In the genomic region with DNA sequence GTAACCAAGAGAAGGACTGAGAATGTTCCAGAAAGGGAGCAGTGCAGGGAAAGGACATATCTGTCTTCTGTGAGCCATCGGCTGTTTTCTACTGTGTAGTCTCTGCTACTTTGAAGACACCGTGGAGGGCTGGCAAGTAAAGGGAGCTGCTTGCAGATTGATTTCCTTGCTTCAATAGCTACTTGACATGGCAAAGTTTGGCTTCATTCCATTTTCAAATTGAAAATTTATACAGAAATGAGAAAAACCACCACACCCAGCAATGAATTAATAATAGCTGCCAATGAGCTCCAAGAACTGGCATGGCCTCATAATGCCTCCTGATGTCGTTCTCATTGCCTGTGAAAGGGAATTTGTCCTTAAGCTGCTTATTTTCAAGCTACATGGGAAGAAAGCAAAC, we compare ENCODE assay signal across 23 mouse cellular contexts.
DNase-seq lines count a peak whose midpoint lies in the region; ATAC-seq and TF ChIP-seq lines count a peak whose summit lies in the region.
"Had no signal": no experiment of that assay in that cellular context is flagged by ENCODE, and none has a peak within 500 bp of the region (broad histone marks: within the 10 kb centered on the region; RNA-seq: fewer than 3 reads in every experiment).

No protein-coding gene starts in this region.

- no peaks in the 10 kb centered on the region for H3K36me3 ChIP-seq in embryonic facial prominence, embryonic 14.5 days (ENCODE audit: control insufficient read depth, insufficient read depth, low read length)
- H3K36me3 ChIP-seq in embryonic facial prominence, embryonic 10.5 days (replicated peaks): no peaks in the 10 kb centered on the region
- H3K36me3 ChIP-seq in hindbrain, embryonic 13.5 days: no peaks in the 10 kb centered on the region
- H3K36me3 ChIP-seq in hindbrain, embryonic 12.5 days: no peaks in the 10 kb centered on the region
- no peaks in the 10 kb centered on the region for H3K36me3 ChIP-seq in midbrain, embryonic 11.5 days (ENCODE audit: control insufficient read depth, insufficient read depth, low read length)
- H3K36me3 ChIP-seq in midbrain, embryonic 13.5 days: no peaks in the 10 kb centered on the region
- H3K36me3 ChIP-seq in hindbrain, postnatal 0 days (ENCODE audit: insufficient read depth, low read length): no peaks in the 10 kb centered on the region
- H3K36me3 ChIP-seq: embryonic facial prominence, embryonic 15.5 days; heart, embryonic 10.5 days had no signal

- no peak overlapping the region for H3K4me2 ChIP-seq in embryonic facial prominence, embryonic 14.5 days (ENCODE audit: low read depth, low read length)
- H3K4me2 ChIP-seq in hindbrain, embryonic 13.5 days: no peak overlapping the region
- H3K4me2 ChIP-seq in hindbrain, embryonic 12.5 days (replicated peaks): no peak overlapping the region
- H3K4me2 ChIP-seq in midbrain, embryonic 11.5 days: no peak overlapping the region
- H3K4me2 ChIP-seq in midbrain, embryonic 13.5 days (replicated peaks): no peak overlapping the region
- no peak overlapping the region for H3K4me2 ChIP-seq in hindbrain, postnatal 0 days (ENCODE audit: low read depth, low read length)
- H3K4me2 ChIP-seq: embryonic facial prominence, embryonic 15.5 days had no signal

- H3K4me3 ChIP-seq in embryonic facial prominence, embryonic 14.5 days (ENCODE audit: low read depth, low read length): no peak overlapping the region
- no peak overlapping the region for H3K4me3 ChIP-seq in embryonic facial prominence, embryonic 10.5 days
- no peak overlapping the region for H3K4me3 ChIP-seq in hindbrain, embryonic 13.5 days
- H3K4me3 ChIP-seq in hindbrain, embryonic 12.5 days: no peak overlapping the region
- no peak overlapping the region for H3K4me3 ChIP-seq in midbrain, embryonic 11.5 days (ENCODE audit: low read depth, low read length)
- no peak overlapping the region for H3K4me3 ChIP-seq in midbrain, embryonic 13.5 days (replicated peaks)
- H3K4me3 ChIP-seq in hindbrain, postnatal 0 days (ENCODE audit: low read length): no peak overlapping the region
- no peak overlapping the region for H3K4me3 ChIP-seq in left cerebral cortex, adult 2 months
- H3K4me3 ChIP-seq: embryonic facial prominence, embryonic 15.5 days; erythroblast, embryonic 14.5 days; heart, embryonic 10.5 days had no signal

- H3K27ac ChIP-seq in embryonic facial prominence, embryonic 14.5 days (replicated peaks; ENCODE audit: low read depth, low read length): no peak overlapping the region
- H3K27ac ChIP-seq in embryonic facial prominence, embryonic 10.5 days (replicated peaks): no peak overlapping the region
- H3K27ac ChIP-seq in hindbrain, embryonic 13.5 days: no peak overlapping the region
- no peak overlapping the region for H3K27ac ChIP-seq in hindbrain, embryonic 12.5 days
- H3K27ac ChIP-seq in midbrain, embryonic 11.5 days (ENCODE audit: low read depth, low read length): no peak overlapping the region
- H3K27ac ChIP-seq in midbrain, embryonic 13.5 days: no peak overlapping the region
- H3K27ac ChIP-seq in hindbrain, postnatal 0 days: no peak overlapping the region
- H3K27ac ChIP-seq in left cerebral cortex, adult 2 months: no peak overlapping the region
- H3K27ac ChIP-seq: embryonic facial prominence, embryonic 15.5 days; heart, embryonic 10.5 days had no signal

- intact Hi-C loops in left cerebral cortex, adult 2 months (cut with DNase I): no loop called here

- no peaks in the 10 kb centered on the region for H3K27me3 ChIP-seq in embryonic facial prominence, embryonic 14.5 days (replicated peaks; ENCODE audit: control insufficient read depth, insufficient read depth, low read length)
- peaks cover 22% of the 10 kb centered on the region for H3K27me3 ChIP-seq in embryonic facial prominence, embryonic 10.5 days (replicated peaks; ENCODE audit: low read depth, poor library complexity, severe bottlenecking)
- H3K27me3 ChIP-seq in hindbrain, embryonic 13.5 days: 0 out of 2 replicates have a peak, but pooled peaks cover 2% of the 10 kb centered on the region
- no peaks in the 10 kb centered on the region for H3K27me3 ChIP-seq in hindbrain, embryonic 12.5 days
- H3K27me3 ChIP-seq in midbrain, embryonic 11.5 days (ENCODE audit: control insufficient read depth, insufficient read depth, low read length): no peaks in the 10 kb centered on the region; the same call in none of the 2 replicates
- H3K27me3 ChIP-seq in midbrain, embryonic 13.5 days: peaks cover 9% of the 10 kb centered on the region
- H3K27me3 ChIP-seq in hindbrain, postnatal 0 days (ENCODE audit: insufficient read depth, low read length): no peaks in the 10 kb centered on the region
- H3K27me3 ChIP-seq: CH12.LX; embryonic facial prominence, embryonic 15.5 days; Patski had no signal

- no peak for ATAC-seq in embryonic facial prominence, embryonic 14.5 days (ENCODE audit: low read depth)
- ATAC-seq in hindbrain, embryonic 13.5 days (ENCODE audit: low FRiP score): 0 out of 2 replicates have a peak, but pooled peaks have one; percentile 13
- ATAC-seq in hindbrain, embryonic 12.5 days (ENCODE audit: low FRiP score): no peak
- ATAC-seq in midbrain, embryonic 11.5 days (ENCODE audit: low FRiP score): no peak
- ATAC-seq in midbrain, embryonic 13.5 days: no peak
- ATAC-seq in hindbrain, postnatal 0 days: no peak
- ATAC-seq: activated CD4-positive, CD25-positive, alpha-beta regulatory T cell, adult 4 months; intestine, embryonic 16.5 days; Patski had no signal

- H3K9ac ChIP-seq in embryonic facial prominence, embryonic 14.5 days (ENCODE audit: low read depth, low read length): no peak overlapping the region
- H3K9ac ChIP-seq in hindbrain, embryonic 13.5 days: no peak overlapping the region
- H3K9ac ChIP-seq in hindbrain, embryonic 12.5 days: no peak overlapping the region
- no peak overlapping the region for H3K9ac ChIP-seq in midbrain, embryonic 11.5 days (ENCODE audit: low read length)
- H3K9ac ChIP-seq in midbrain, embryonic 13.5 days (replicated peaks): no peak overlapping the region
- no peak overlapping the region for H3K9ac ChIP-seq in hindbrain, postnatal 0 days (replicated peaks; ENCODE audit: low read length)
- H3K9ac ChIP-seq: embryonic facial prominence, embryonic 15.5 days had no signal

- 55% methylated on average over 3 of the region's 3 CpGs for WGBS in embryonic facial prominence, embryonic 14.5 days
- WGBS in embryonic facial prominence, embryonic 10.5 days: 81% methylated on average over 3 of the region's 3 CpGs
- WGBS in hindbrain, embryonic 13.5 days: 46% methylated on average over 3 of the region's 3 CpGs
- WGBS in hindbrain, embryonic 12.5 days: 61% methylated on average over 3 of the region's 3 CpGs
- 48% methylated on average over 3 of the region's 3 CpGs for WGBS in midbrain, embryonic 11.5 days
- WGBS in midbrain, embryonic 13.5 days: 32% methylated on average over 3 of the region's 3 CpGs
- 37% methylated on average over 3 of the region's 3 CpGs for WGBS in hindbrain, postnatal 0 days

- DNase-seq in embryonic facial prominence, embryonic 14.5 days (ENCODE audit: low spot score): peak; percentile 13
- DNase-seq in embryonic facial prominence, embryonic 10.5 days (ENCODE audit: low spot score): no peak
- DNase-seq in midbrain, embryonic 11.5 days (ENCODE audit: low spot score, missing footprints): peak; percentile 45
- DNase-seq in hindbrain, postnatal 0 days (ENCODE audit: low spot score): peak; percentile 46
- DNase-seq in left cerebral cortex, adult 2 months (ENCODE audit: extremely low spot score in 1 of 2, low spot score in 2 of 2): no peak
- DNase-seq: adrenal gland, postnatal 14 days; cerebellum, adult 8-10 months; cerebellum, postnatal 36 days; gastrocnemius, postnatal 10 days; heart, adult 18-20 months; heart, postnatal 10 days; heart, postnatal 4 days; kidney, adult 2 months had no signal

- no peaks in the 10 kb centered on the region; the same call in 1 of the 2 replicates for H3K4me1 ChIP-seq in embryonic facial prominence, embryonic 14.5 days (ENCODE audit: control insufficient read depth, insufficient read depth, low read length)
- no peaks in the 10 kb centered on the region for H3K4me1 ChIP-seq in embryonic facial prominence, embryonic 10.5 days
- peaks cover 15% of the 10 kb centered on the region for H3K4me1 ChIP-seq in hindbrain, embryonic 13.5 days (replicated peaks)
- H3K4me1 ChIP-seq in hindbrain, embryonic 12.5 days: 0 out of 2 replicates have a peak, but pooled peaks cover 2% of the 10 kb centered on the region
- no peaks in the 10 kb centered on the region for H3K4me1 ChIP-seq in midbrain, embryonic 11.5 days (ENCODE audit: control insufficient read depth, insufficient read depth, low read length)
- peaks cover 9% of the 10 kb centered on the region; the same call in 1 of the 2 replicates for H3K4me1 ChIP-seq in midbrain, embryonic 13.5 days (replicated peaks)
- 0 out of 2 replicates have a peak, but pooled peaks cover 4% of the 10 kb centered on the region for H3K4me1 ChIP-seq in hindbrain, postnatal 0 days (ENCODE audit: insufficient read depth, low read length)
- H3K4me1 ChIP-seq: embryonic facial prominence, embryonic 15.5 days; heart, embryonic 10.5 days had no signal

- no peak for TF ChIP-seq CTCF in hindbrain, postnatal 0 days (IDR thresholded peaks at IDR 0.05; ENCODE audit: low read depth)
- TF ChIP-seq CTCF in left cerebral cortex, adult 2 months (IDR thresholded peaks at IDR 0.05): no peak

- H3K9me3 ChIP-seq in embryonic facial prominence, embryonic 14.5 days (ENCODE audit: control insufficient read depth, low read length): no peaks in the 10 kb centered on the region
- no peaks in the 10 kb centered on the region for H3K9me3 ChIP-seq in embryonic facial prominence, embryonic 10.5 days
- no peaks in the 10 kb centered on the region for H3K9me3 ChIP-seq in hindbrain, embryonic 13.5 days
- H3K9me3 ChIP-seq in hindbrain, embryonic 12.5 days (replicated peaks): no peaks in the 10 kb centered on the region
- H3K9me3 ChIP-seq in midbrain, embryonic 11.5 days (ENCODE audit: control insufficient read depth, low read length): no peaks in the 10 kb centered on the region
- no peaks in the 10 kb centered on the region for H3K9me3 ChIP-seq in midbrain, embryonic 13.5 days
- no peaks in the 10 kb centered on the region for H3K9me3 ChIP-seq in hindbrain, postnatal 0 days (ENCODE audit: low read length)
- H3K9me3 ChIP-seq: embryonic facial prominence, embryonic 15.5 days; heart, embryonic 10.5 days had no signal

Comparison
In these comparisons a context has a peak if more than half of its experiments do, and no peak if none do; other contexts are left out.
1. DNase-seq: peak in embryonic facial prominence, embryonic 14.5 days (single experiment), midbrain, embryonic 11.5 days (single experiment) and hindbrain, postnatal 0 days (single experiment); none in embryonic facial prominence, embryonic 10.5 days (single experiment) and left cerebral cortex, adult 2 months (0 of 2).